Mouse (Mus musculus) stomach, embryonic 16.5 days (tissue): ENCODE data around the gene Hoxa4. TPM values are rescaled to one million over a fixed set of nuclear protein-coding genes. Genes with fewer than 3 reads are reported as not detected.

Experiments
- ATAC-seq: fragments of 200-750 bp; cut with Nextera tagmentation; 2 replicates; pipeline ENCODE4 v1.8.0; 2017; ENCODE audit warnings: moderate number of reproducible peaks, moderate TSS enrichment; ENCODE audit not compliant: insufficient read depth, low FRiP score
- H3K27ac ChIP-seq: fragments of 300-500 bp; sonication (generic); 2 replicates; pipeline ENCODE4 v1.5.1; 2014; ENCODE audit warnings: low read length
- H3K27me3 ChIP-seq: fragments of 300-500 bp; sonication (generic); 2 replicates; pipeline ENCODE4 v1.6.1; 2014; ENCODE audit warnings: low read length, control low read depth, mixed read lengths; ENCODE audit not compliant: control insufficient read depth, insufficient read depth
- H3K36me3 ChIP-seq: fragments of 300-500 bp; sonication (generic); 2 replicates; pipeline ENCODE4 v1.6.1; 2014; ENCODE audit warnings: low read length; ENCODE audit not compliant: control insufficient read depth, insufficient read depth
- H3K4me1 ChIP-seq: fragments of 300-500 bp; sonication (generic); 2 replicates; pipeline ENCODE4 v1.6.1; 2014; ENCODE audit warnings: low read length, control low read depth, mixed read lengths; ENCODE audit not compliant: control insufficient read depth, insufficient read depth
- H3K4me2 ChIP-seq: fragments of 300-500 bp; sonication (generic); 2 replicates; pipeline ENCODE4 v1.6.1; 2014; ENCODE audit warnings: low read depth, low read length, mixed read lengths
- H3K4me3 ChIP-seq: fragments of 300-500 bp; sonication (generic); replicated peaks from 2 replicates; pipeline ENCODE4 v1.5.1; 2014; ENCODE audit warnings: mild to moderate bottlenecking, low read length
- H3K9ac ChIP-seq: fragments of 300-500 bp; sonication (generic); 2 replicates; pipeline ENCODE4 v1.6.1; 2014; ENCODE audit warnings: low read length
- H3K9me3 ChIP-seq: fragments of 300-500 bp; sonication (generic); replicated peaks from 2 replicates; pipeline ENCODE4 v1.6.1; 2016; ENCODE audit warnings: low read length, control low read depth; ENCODE audit not compliant: control insufficient read depth
- WGBS: fragments of 180-500 bp; shearing (Covaris S2); extraction: QIAGEN DNeasy Blood & Tissue Kit; methylation state at CpG from one replicate; pipeline ENCODE4 v1.1.7; 2014; 5-methylcytosine and 5-hydroxymethylcytosine counted together
- polyA plus RNA-seq: library from polyadenylated mRNA; unstranded; fragments of >200 nt; fragmentation: Nextera tagmentation; extraction: Ambion mirVana; gene quantifications from 2 replicates; pipeline ENCODE4 v1.2.1, GENCODE M21; 2015

Gene Hoxa4
- polyA plus RNA-seq, 1 experiment from 2014 or later: 2.8 TPM

- Histone ChIP-seq H3K27ac (peak overlapping the region; percentile 97), H3K4me3 (peak overlapping the region; percentile 82), H3K36me3 (no peaks in the 10 kb centered on the region), H3K9ac (peak overlapping the region; percentile 90), H3K4me1 (peaks cover 23% of the 10 kb centered on the region), H3K4me2 (peak overlapping the region; percentile 65), H3K9me3 (no peaks in the 10 kb centered on the region), H3K27me3 (no peaks in the 10 kb centered on the region; the same call in 1 of the 2 replicates)
- no peak for ATAC-seq
- WGBS: 16% methylated on average over 8 of the region's 8 CpGs
These were observed 30.0 kb downstream of the Hoxa4 start for GRCm38 (mm10) chr6:52161336-52162092.

GRCm38 (mm10) chr6:52160511-52161335 lies 30.8 kb downstream of the Hoxa4 start:
- H3K27me3 ChIP-seq: peaks cover under 1% of the 10 kb centered on the region; the same call in 1 of the 2 replicates
- WGBS: 7% methylated on average over 30 of the region's 30 CpGs
- H3K36me3 ChIP-seq: no peaks in the 10 kb centered on the region
- peak overlapping the region; percentile 65 for H3K4me2 ChIP-seq
- peak overlapping the region; percentile 97 for H3K27ac ChIP-seq
- peak; percentile 14; the same call in 1 of the 2 replicates for ATAC-seq
- no peaks in the 10 kb centered on the region for H3K9me3 ChIP-seq
- H3K9ac ChIP-seq: peak overlapping the region; percentile 90
- peaks cover 23% of the 10 kb centered on the region for H3K4me1 ChIP-seq
- peak overlapping the region; percentile 82 for H3K4me3 ChIP-seq

- WGBS: 9% methylated on average over 9 of the region's 9 CpGs
- H3K4me3 ChIP-seq: peak overlapping the region; percentile 82
- no peaks in the 10 kb centered on the region for H3K36me3 ChIP-seq
- H3K27me3 ChIP-seq: peaks cover 6% of the 10 kb centered on the region; the same call in 1 of the 2 replicates
- H3K27ac ChIP-seq: peak overlapping the region; percentile 97
- ATAC-seq: no peak
- H3K9me3 ChIP-seq: no peaks in the 10 kb centered on the region
- H3K9ac ChIP-seq: peak overlapping the region; percentile 90
- peak overlapping the region; percentile 65 for H3K4me2 ChIP-seq
- peaks cover 23% of the 10 kb centered on the region for H3K4me1 ChIP-seq
These were observed 31.6 kb downstream of the Hoxa4 start for GRCm38 (mm10) chr6:52159979-52160378.

- Histone ChIP-seq H3K27me3 (peaks cover 6% of the 10 kb centered on the region; the same call in 1 of the 2 replicates), H3K9me3 (no peaks in the 10 kb centered on the region), H3K4me2 (peak overlapping the region; percentile 65), H3K4me1 (peaks cover 23% of the 10 kb centered on the region), H3K4me3 (peak overlapping the region; percentile 82), H3K27ac (peak overlapping the region; percentile 97), H3K36me3 (no peaks in the 10 kb centered on the region), H3K9ac (peak overlapping the region; percentile 90)
- peak; percentile 18; the same call in 1 of the 2 replicates for ATAC-seq
- WGBS: 10% methylated on average over 12 of the region's 12 CpGs
These were observed 32.3 kb downstream of the Hoxa4 start for GRCm38 (mm10) chr6:52159164-52159761.

DNA sequence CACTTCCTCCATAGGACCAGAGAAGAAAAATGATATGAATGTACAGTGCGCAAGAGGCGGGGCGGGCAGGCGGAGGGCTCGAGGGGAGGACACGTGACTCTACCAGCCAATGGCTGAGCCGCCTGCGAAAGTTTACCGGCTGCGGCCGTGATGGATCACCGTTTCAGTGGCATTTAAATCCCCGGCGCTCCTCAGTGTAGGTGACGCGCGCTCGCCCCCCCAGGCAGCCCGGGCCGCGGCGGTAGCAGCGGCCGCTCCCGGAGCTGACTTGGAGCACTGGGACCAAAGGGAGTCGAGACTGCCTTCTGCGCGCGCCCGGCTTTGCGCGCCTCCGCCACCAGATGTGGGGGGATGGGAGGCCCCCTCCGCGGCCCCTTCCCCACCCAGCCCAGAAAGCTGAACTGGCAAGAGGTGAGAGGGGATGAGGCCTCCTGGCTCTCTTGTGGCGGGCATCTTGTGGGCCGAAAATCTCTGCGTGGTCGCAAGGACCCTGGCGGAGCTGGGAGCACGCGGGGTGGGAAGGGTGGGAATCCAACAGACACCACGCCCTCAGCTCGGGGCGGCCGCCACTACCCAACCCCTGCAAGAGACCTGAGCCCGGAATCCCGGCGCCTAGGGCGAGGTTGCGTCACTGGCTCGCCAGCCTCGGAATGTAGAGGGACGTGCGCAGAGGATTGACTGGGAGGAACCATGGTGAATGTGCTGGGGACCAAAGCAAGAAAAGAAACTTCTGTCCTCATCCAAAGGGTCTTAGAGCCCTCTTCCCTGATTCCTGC lies 33.1 kb downstream of the Hoxa4 start, which contains the start of gene Hoxa1:
TSS of gene Hoxa1 (minus strand) at position 42 of the 776 bp plus-strand sequence.
- Histone ChIP-seq H3K27me3 (peaks cover 6% of the 10 kb centered on the region), H3K9ac (peak within 1 kb of the TSS; percentile 90), H3K9me3 (no peaks in the 10 kb centered on the region), H3K4me3 (peak within 1 kb of the TSS; percentile 82), H3K36me3 (no peaks in the 10 kb centered on the region), H3K27ac (peak within 1 kb of the TSS; percentile 97), H3K4me1 (peaks cover 23% of the 10 kb centered on the region), H3K4me2 (peak within 1 kb of the TSS; percentile 65)
- peak; percentile 85 for ATAC-seq
- WGBS: 1% methylated on average over 50 of the region's 55 CpGs

- WGBS: 4% methylated on average over 32 of the region's 32 CpGs
- Histone ChIP-seq H3K9me3 (no peaks in the 10 kb centered on the region), H3K27ac (no peak overlapping the region), H3K4me3 (peak overlapping the region; percentile 82), H3K27me3 (peaks cover 8% of the 10 kb centered on the region), H3K4me1 (peaks cover 23% of the 10 kb centered on the region), H3K9ac (peak overlapping the region; percentile 38; the same call in 1 of the 2 replicates), H3K36me3 (no peaks in the 10 kb centered on the region), H3K4me2 (peak overlapping the region; percentile 65)
- no peak for ATAC-seq
These were observed 33.9 kb downstream of the Hoxa4 start for GRCm38 (mm10) chr6:52157466-52158275.

DNA sequence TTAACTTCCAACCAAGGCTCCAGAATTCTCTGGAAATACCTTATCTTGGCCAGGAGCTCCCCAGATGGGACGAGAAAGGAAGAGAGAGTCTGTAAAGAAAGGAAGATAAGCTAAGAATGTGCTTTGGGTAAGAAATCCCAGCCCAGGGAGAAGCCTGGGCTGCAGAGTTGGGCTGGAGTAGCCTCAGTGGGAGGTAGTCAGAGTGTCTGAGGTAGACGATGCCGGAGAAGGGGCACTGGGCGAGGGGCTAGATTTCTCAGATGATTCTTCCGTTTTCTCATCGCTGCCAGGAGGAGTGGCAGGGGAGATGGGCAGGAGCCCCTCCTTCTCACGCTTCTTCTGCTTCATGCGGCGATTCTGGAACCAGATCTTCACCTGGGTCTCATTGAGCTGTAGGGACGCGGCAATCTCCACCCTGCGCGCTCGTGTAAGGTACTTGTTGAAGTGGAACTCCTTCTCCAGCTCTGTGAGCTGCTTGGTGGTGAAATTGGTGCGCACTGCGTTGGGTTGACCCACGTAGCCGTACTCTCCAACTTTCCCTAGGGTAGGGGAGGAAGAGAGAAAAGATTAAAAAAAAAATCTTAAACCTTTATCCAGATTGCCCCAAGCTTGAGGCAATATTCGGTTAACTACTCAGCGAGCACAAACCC lies 34.9 kb downstream of the Hoxa4 start:
- ATAC-seq: no peak
- WGBS: 30% methylated on average over 20 of the region's 20 CpGs

More for the DNA sequence above, 34.9 kb downstream of the Hoxa4 start:
- Histone ChIP-seq H3K4me2 (peak overlapping the region; percentile 65; the same call in 1 of the 2 replicates), H3K27ac (no peak overlapping the region), H3K9ac (no peak overlapping the region), H3K4me1 (peaks cover 23% of the 10 kb centered on the region), H3K27me3 (peaks cover 14% of the 10 kb centered on the region), H3K4me3 (no peak overlapping the region), H3K9me3 (no peaks in the 10 kb centered on the region), H3K36me3 (no peaks in the 10 kb centered on the region)
